Mouse (Mus musculus) layer of hippocampus, postnatal 25 days (tissue): ENCODE results near the gene Tagln2. TPM values are rescaled to one million over a fixed set of nuclear protein-coding genes. Genes with fewer than 3 reads are reported as not detected.

Experiments used
- DNase-seq, 2 experiments: peaks; one replicate each; pipeline ENCODE4 v3.0.0; 2022; ENCODE audit warnings: mixed read lengths in 2 of 2, low spot score in 1 of 2; ENCODE audit errors: extremely low spot score in 1 of 2
- total RNA-seq, 2 experiments: library from RNA; stranded (reverse); gene quantifications; 2 replicates each; pipeline ENCODE4 v1.2.3; 2021

The Tagln2 gene
- 10 to 100 TPM; 10.4 to 12.1 TPM for total RNA-seq

GRCm38 (mm10) chr1:172499765-172500441, at the start of gene Tagln2:
Gene Tagln2 (plus strand): TSS chr1:172500047.
- DNase-seq = no peak

DNA sequence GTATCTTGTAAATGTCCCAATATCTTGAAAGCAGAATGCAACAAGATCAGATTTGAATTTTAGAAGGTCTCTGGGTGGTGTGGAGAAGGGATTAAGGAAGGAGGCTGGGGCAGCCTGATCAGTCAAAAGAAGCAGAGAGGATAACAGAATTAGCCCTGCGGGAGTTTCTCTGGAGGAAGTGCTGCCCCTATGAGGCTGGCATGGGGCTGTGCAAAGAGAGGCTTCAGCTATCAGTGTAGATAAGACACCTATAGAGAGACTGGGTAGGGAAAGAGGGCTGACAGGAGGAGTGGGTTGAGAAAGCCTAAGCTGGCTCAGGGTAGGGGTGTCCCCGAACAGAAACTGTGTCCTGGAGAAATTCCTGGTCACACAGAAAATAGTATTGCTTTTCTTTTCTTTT, 49.6 kb upstream of the Tagln2 start:
- DNase-seq = no peak

- DNase-seq = no peak
Observed at GRCm38 (mm10) chr1:172450848-172451470, 48.9 kb upstream of the Tagln2 start.

- no peak for DNase-seq
Observed at GRCm38 (mm10) chr1:172452911-172453310, 46.9 kb upstream of the Tagln2 start.

DNA sequence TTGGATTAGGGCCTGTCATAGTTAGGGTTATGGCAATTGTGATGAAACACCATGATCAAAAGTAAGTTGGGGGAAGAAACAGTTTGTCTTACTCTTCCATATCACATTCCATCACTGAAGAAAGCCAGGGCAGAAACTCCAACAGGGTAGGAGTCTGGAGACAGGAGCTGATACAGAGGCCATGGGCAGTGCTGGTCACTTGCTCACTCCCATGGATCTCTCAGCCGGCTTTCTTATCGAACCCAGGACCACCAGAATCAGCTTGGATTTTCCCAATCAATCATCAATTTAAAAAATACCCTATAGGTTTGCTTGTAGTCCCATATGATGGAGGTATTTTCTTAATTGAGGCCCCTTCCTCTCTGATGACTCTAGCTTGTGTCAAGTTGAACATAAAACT, 46.0 kb upstream of the Tagln2 start:
- DNase-seq = no peak

DNA sequence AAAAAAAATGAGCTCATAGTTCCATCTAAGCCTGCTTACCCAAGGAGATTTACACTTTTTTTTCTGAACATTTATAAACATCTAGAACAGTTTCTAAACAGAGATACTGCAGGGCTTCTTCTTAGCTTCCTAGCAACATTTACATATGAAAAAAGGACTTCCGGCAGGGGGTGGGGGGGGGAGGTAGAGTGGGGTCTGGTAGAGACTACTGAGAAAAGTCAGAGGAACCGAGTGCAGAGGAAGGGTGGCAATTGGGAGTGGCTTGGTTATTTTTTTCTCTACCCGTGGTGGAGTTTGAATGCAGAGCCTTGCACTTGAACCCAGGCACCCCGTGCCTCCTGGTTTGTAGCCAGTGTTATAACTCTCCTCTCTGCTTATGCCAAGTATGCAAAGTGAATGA, 44.4 kb upstream of the Tagln2 start:
- DNase-seq = no peak

DNA sequence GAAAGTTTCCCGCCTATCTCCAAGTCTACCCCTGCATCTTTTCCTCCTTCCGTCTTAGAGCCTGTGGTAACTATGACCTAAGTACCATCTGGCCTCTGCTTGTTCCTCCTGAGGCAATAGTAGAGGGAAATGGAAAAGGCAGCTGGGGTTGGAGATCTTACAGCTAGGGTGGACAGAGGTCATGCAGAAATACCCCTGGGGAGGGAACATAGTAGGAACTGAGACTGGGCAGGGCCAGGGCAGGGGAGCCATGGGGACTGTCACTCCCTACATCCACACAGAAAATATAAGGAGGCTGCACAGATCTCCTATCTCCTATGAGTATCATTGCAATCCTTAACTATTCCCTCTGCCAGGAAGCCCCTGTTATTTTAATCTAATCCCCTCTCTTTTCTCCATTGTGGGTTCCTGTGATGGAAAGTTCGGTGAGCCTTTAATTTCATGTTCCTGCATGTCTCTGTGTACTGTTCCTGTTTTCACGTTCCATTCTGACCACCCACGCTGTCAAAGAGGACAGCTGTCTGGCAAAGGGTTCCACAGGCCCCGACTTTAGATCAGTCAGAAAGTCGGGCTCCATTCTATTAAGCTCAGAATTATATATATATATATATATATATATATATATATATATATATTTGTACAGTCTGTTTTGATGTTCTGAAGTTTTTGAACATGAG, 43.7 kb upstream of the Tagln2 start:
- DNase-seq = no peak

- DNase-seq = no peak
Observed at GRCm38 (mm10) chr1:172457196-172457595, 42.7 kb upstream of the Tagln2 start.

DNA sequence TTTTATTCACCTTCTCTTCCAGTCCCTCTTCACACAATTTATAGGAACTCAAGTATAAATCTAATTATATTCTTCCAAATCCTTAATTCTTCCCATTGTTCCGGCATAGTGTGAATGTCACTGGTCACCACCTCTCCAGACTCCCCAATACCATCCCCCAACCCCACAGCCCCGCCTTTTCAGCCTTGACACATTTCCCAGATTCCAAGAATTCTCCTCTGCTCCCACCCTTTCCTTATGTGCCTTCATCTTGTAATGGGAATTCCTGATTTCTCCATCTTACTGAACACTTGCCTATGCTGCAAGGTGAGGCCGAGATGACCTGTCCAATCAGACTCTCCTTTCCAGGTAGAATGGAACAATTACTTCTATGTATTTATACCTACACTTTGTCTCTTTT, 41.8 kb upstream of the Tagln2 start:
- no peak for DNase-seq

DNA sequence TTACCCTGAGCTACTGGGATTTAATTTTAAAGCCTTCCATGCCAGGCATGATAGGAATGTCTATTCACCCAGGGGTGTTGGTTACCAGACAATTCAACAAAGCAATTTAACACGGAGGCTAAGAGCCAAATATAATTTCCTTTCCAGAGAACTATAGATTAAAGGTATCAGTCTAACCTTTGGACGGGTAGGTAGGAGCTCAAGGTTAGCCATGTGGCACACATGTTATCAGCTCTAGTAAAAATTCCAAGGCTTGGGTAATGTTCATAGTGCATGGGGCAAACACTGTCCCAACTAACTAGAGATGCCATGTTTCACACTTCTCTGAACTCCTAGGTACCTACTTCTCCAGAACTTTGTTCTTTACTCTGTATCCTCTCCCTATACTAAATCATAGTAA, 38.2 kb upstream of the Tagln2 start:
- DNase-seq = no peak

DNA sequence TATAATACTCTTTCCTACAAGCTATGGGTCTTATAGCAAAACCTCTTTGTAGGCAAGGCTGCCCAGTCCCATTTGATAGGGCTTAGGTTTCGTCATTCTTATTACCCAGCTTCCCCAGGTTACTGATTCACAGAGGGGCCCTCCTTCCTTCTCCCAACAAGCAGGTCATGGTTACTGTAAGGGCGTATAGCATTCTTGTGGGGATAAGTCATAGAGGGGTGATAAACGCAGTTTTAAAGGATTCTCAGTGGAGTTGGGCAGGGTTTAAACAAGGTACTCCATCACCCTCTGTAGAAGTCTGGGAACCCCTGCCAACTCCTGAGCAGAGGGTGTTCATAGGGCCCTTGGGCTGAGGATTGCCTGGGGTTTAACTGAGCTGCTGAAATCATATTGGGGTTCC, 37.3 kb upstream of the Tagln2 start:
- DNase-seq = no peak

GRCm38 (mm10) chr1:172463387-172464333, 36.2 kb upstream of the Tagln2 start:
- DNase-seq = no peak

DNA sequence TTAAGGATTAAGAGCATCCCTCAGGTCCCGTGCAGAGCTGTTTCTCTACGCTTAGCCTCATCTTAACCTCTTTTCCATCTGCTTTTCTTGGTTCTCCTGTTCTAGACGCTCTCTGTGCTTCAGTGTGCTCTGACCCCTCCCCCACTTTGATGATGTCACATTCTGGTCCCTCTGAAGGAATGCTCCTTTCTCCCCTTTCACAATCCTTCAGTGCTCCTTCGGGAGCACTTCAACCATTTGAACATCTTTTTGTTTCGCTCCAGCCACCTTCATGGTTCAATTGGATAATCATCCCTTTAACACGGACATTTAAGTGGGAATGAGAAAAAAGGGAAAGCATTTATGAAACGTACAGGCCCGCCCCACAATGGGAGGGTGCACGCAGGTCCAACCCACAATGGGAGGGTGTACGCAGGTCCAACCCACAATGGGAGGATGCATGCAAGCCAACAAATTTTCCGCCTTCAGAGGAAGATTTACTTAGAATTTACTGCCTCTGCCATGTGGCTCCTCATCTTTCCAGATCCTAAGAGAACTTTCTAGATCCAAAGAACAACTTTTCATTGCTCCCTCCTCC, 31.5 kb upstream of the Tagln2 start:
- DNase-seq = no peak

GRCm38 (mm10) chr1:172469373-172469772, 30.5 kb upstream of the Tagln2 start:
- no peak for DNase-seq

DNA sequence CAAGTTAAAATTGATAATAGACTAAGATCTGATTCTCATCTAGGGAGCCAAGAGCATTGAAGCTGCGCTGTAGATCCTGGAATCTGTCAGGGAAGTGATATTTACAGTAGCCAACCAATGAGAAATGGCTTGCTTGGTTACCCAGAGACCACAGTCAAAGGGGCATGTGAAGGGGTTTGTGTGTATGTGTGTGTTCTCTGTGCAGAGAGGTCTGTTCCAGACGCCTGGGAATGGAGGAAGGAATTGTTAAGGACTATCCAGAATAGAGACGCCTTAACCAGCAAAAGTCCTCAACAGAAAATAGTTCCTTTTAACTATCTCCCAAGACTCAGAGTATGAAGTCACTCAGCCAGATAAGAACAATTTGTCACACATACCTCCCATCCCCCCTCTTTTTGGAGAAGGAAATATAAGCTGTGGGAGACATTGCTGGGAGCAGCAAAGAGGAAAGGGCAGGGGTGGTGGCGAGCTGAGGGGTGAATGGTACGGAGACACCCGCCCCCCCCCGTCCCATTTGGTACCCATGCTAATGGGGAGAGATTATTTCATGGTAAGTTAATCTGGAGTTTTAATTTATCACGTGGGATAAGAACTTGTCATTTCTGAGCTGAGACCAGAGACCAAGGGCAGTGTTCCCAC, 29.9 kb upstream of the Tagln2 start:
- DNase-seq = no peak

DNA sequence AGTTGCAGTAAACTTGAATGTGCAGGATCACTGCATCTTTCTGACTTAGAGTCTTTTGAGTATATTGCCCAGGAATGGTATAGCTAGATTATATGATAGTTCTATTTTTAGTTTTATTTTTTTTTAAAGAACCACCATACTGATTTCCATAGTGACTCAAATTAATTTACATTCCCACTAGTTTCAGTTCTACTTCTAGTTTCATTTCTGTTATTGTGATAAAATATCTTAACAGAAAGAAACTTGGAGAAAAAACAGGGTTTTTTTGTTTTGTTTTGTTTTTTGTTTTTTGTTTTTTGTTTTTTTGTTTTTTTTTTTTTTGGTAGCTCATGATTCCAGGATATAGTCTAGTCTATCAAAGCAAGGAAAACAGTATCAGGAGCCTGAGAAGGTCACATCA, 26.9 kb upstream of the Tagln2 start:
- no peak for DNase-seq

- DNase-seq = no peak
Observed at GRCm38 (mm10) chr1:172474196-172474595, 25.7 kb upstream of the Tagln2 start.

DNA sequence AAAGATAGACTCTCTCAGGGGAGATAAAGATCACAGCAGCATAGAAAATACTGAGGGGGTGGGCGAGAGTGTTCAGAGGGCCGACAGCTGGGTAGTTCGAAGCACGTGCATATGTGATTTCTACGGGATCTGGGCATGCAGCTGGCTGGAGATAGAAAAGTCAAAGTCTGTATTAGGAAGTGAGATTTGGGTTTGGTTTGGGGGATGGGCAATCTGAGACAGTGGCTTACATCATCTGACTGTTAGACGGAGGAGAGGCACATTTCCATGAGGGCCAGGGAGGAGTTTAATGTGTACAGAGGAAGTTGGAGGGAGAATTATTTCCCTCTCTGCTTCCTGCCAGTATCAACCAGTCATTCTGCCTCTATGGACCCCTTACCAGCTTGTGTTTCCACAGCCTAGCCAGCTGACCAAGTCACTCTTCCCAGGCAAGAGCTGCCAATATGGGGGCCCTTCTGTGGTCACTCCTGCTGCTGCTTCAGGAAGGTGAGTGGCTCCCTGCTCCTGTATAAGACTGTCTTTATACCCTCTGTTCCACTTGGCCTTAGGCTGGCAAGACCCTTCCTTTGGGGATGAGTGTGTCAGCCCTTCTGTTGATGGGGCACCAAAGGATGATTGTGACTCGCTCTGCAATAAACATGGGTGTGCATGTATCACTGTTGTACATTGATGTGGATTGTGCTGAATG, 24.6 kb upstream of the Tagln2 start, which contains the start of gene Slamf9:
TSS of gene Slamf9 (plus strand) at position 305 of the 688 bp plus-strand sequence.
- no peak for DNase-seq

DNA sequence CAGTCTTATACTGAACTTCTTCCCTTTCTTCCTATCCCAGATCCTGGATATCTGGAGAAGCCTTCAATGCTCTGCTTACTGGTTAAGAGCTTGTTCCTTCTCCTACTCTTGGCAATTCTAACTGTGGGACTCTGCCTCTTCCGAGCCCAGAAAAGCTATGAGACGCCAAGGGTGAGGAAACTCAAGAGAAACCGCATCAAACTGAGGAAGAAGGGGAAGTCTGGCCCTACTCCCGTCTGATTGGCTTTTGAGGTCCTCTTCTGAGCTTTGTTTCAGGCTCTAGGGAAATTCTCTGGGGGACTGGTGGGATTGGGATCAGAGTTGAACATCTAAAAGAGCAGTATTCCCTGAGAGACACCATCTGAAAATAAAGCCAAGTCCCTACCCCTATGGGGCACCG, 21.8 kb upstream of the Tagln2 start:
- DNase-seq = no peak
